Mouse (Mus musculus): Measurements from ENCODE around the gene Pax8. TPM values are rescaled to one million over a fixed set of nuclear protein-coding genes. Genes with fewer than 3 reads are reported as not detected.
A peak's percentile ranks its signal among the peaks of the same experiment; 100 is the strongest.

Gene Pax8
- polyA plus RNA-seq, 1 experiment from 2014 or later: 23.7 TPM

GRCm38 (mm10) chr2:24425630-24426029, 49.8 kb downstream of the Pax8 start:
- Histone ChIP-seq H3K27me3 (ENCODE audit: insufficient read depth, poor library complexity, severe bottlenecking) (no peaks in the 10 kb centered on the region), H3K4me3 (no peak overlapping the region), H3K4me1 (replicated peaks) (peaks cover 9% of the 10 kb centered on the region), H3K27ac (no peak overlapping the region), H3K36me3 (peaks cover 13% of the 10 kb centered on the region; the same call in 1 of the 2 replicates), H3K9me3 (no peaks in the 10 kb centered on the region)
- DNase-seq (ENCODE audit: low spot score): no peak
- WGBS: 85% methylated on average over 2 of the region's 2 CpGs

GRCm38 (mm10) chr2:24422815-24423214, 52.6 kb downstream of the Pax8 start:
- Histone ChIP-seq H3K27ac (no peak overlapping the region), H3K4me1 (replicated peaks) (peaks cover under 1% of the 10 kb centered on the region), H3K36me3 (peaks cover 8% of the 10 kb centered on the region; the same call in 1 of the 2 replicates), H3K4me3 (no peak overlapping the region), H3K9me3 (no peaks in the 10 kb centered on the region), H3K27me3 (ENCODE audit: insufficient read depth, poor library complexity, severe bottlenecking) (no peaks in the 10 kb centered on the region)
- DNase-seq (ENCODE audit: low spot score): no peak
- 78% methylated on average over 3 of the region's 3 CpGs for WGBS

GRCm38 (mm10) chr2:24421211-24421863, 54.1 kb downstream of the Pax8 start:
- no peak overlapping the region for H3K4me3 ChIP-seq
- peaks cover 8% of the 10 kb centered on the region; the same call in 1 of the 2 replicates for H3K36me3 ChIP-seq
- no peak for DNase-seq (ENCODE audit: low spot score)
- H3K4me1 ChIP-seq (replicated peaks): peaks cover 9% of the 10 kb centered on the region
- no peaks in the 10 kb centered on the region for H3K9me3 ChIP-seq
- H3K27ac ChIP-seq: no peak overlapping the region
- WGBS: 89% methylated on average over 6 of the region's 6 CpGs
- H3K27me3 ChIP-seq (ENCODE audit: insufficient read depth, poor library complexity, severe bottlenecking): peaks cover 5% of the 10 kb centered on the region; the same call in 1 of the 2 replicates

- Histone ChIP-seq H3K4me1 (replicated peaks) (peaks cover 17% of the 10 kb centered on the region), H3K27me3 (ENCODE audit: insufficient read depth, poor library complexity, severe bottlenecking) (peaks cover 8% of the 10 kb centered on the region; the same call in 1 of the 2 replicates), H3K9me3 (no peaks in the 10 kb centered on the region), H3K27ac (no peak overlapping the region), H3K4me3 (no peak overlapping the region), H3K36me3 (peaks cover 8% of the 10 kb centered on the region; the same call in 1 of the 2 replicates)
- DNase-seq (ENCODE audit: low spot score): no peak
- 86% methylated on average over 4 of the region's 4 CpGs for WGBS
Measured at GRCm38 (mm10) chr2:24417564-24417963, 57.8 kb downstream of the Pax8 start.

- Histone ChIP-seq H3K27ac (0 out of 2 replicates have a peak overlapping the region, but pooled peaks have one; percentile 50), H3K36me3 (peaks cover 8% of the 10 kb centered on the region; the same call in 1 of the 2 replicates), H3K9me3 (no peaks in the 10 kb centered on the region), H3K4me3 (no peak overlapping the region), H3K4me1 (replicated peaks) (peaks cover 17% of the 10 kb centered on the region), H3K27me3 (ENCODE audit: insufficient read depth, poor library complexity, severe bottlenecking) (peaks cover 8% of the 10 kb centered on the region; the same call in 1 of the 2 replicates)
- 13% methylated on average over 2 of the region's 2 CpGs for WGBS
- no peak for DNase-seq (ENCODE audit: low spot score)
Measured at GRCm38 (mm10) chr2:24417106-24417505, 58.3 kb downstream of the Pax8 start.

GRCm38 (mm10) chr2:24416668-24417067, 58.7 kb downstream of the Pax8 start:
- DNase-seq (ENCODE audit: low spot score): no peak
- H3K4me1 ChIP-seq (replicated peaks): peaks cover 17% of the 10 kb centered on the region
- WGBS: 7% methylated on average over 9 of the region's 9 CpGs
- peaks cover 8% of the 10 kb centered on the region; the same call in 1 of the 2 replicates for H3K36me3 ChIP-seq
- H3K27ac ChIP-seq: 0 out of 2 replicates have a peak overlapping the region, but pooled peaks have one; percentile 50
- no peak overlapping the region for H3K4me3 ChIP-seq
- H3K27me3 ChIP-seq (ENCODE audit: insufficient read depth, poor library complexity, severe bottlenecking): peaks cover 8% of the 10 kb centered on the region; the same call in 1 of the 2 replicates
- no peaks in the 10 kb centered on the region for H3K9me3 ChIP-seq

DNA sequence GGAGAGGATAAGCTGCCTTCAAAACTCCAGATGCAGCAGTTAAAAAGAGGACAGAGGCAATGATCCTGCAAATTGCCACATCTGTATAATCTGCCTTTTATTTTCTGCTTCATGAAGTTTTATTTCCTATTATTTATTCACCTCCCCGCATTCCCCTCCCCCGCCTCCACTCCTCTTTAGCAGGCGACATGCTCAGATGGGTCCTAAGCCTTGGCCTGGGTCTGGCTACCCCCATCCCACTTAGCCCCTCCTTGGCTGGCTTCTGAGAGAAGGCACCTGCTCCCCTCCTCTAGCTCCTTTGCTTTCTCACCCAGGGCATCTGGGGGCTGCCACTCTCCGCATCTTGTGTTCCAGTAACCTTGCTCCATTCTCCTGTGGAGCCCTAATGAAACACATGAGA, 61.7 kb downstream of the Pax8 start:
- Histone ChIP-seq H3K27ac (no peak overlapping the region), H3K27me3 (ENCODE audit: insufficient read depth, poor library complexity, severe bottlenecking) (peaks cover 15% of the 10 kb centered on the region; the same call in 1 of the 2 replicates), H3K36me3 (no peaks in the 10 kb centered on the region), H3K9me3 (no peaks in the 10 kb centered on the region), H3K4me1 (replicated peaks) (peaks cover 19% of the 10 kb centered on the region), H3K4me3 (no peak overlapping the region)
- no peak for DNase-seq (ENCODE audit: low spot score)
- 77% methylated on average over 4 of the region's 4 CpGs for WGBS

DNA sequence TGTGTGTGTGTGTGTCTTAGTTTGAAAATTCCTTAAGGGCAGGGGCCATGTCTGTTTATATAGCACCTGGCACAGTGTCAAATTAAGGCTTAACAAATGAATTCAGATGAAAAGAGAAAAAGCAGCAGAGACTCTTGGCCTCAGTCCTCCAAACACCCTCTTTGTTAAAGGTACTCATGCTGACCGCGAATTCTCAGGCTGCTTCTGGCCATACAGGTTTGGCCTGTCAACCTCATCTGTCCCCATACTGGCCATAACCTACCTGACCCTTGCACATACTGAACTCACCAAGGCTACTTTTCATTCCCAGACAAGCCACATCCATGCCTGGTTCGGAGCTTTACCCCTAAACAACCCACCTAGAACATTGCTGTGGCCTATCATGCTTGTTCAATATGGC, 62.2 kb downstream of the Pax8 start:
- H3K27me3 ChIP-seq (ENCODE audit: insufficient read depth, poor library complexity, severe bottlenecking): peaks cover 15% of the 10 kb centered on the region; the same call in 1 of the 2 replicates
- no peak overlapping the region for H3K27ac ChIP-seq
- no peak for DNase-seq (ENCODE audit: low spot score)
- H3K9me3 ChIP-seq: no peaks in the 10 kb centered on the region
- H3K36me3 ChIP-seq: no peaks in the 10 kb centered on the region
- peaks cover 23% of the 10 kb centered on the region for H3K4me1 ChIP-seq (replicated peaks)
- H3K4me3 ChIP-seq: no peak overlapping the region
- WGBS: 85% methylated on average over 3 of the region's 3 CpGs

DNA sequence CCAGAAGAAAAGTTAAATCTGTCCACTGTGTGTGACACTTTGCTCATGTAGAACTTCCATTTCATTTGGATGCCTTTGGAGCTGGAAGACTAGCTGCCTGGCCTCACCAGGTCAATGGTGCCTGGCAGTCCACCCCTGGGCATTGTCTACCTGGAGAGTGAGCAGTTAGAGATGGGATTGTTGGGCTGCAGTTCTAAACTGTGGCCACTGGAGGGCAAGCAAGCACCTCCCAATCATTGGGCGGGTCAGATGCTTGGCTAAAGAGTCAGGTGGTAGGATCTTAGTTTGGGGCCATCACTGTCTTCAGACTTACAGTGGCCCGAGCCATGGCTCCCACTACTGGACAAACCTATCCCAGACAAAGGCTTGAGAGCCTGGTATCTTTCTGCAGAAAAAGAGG, 66.2 kb downstream of the Pax8 start:
- Histone ChIP-seq H3K4me3 (no peak overlapping the region), H3K36me3 (no peaks in the 10 kb centered on the region), H3K4me1 (replicated peaks) (peaks cover 31% of the 10 kb centered on the region), H3K9me3 (no peaks in the 10 kb centered on the region), H3K27me3 (ENCODE audit: insufficient read depth, poor library complexity, severe bottlenecking) (peaks cover 36% of the 10 kb centered on the region), H3K27ac (no peak overlapping the region)
- WGBS: 11% methylated on average over 2 of the region's 2 CpGs
- DNase-seq (ENCODE audit: low spot score): peak; percentile 69

GRCm38 (mm10) chr2:24407701-24408485, 67.5 kb downstream of the Pax8 start:
- no peak overlapping the region for H3K4me3 ChIP-seq
- WGBS: 16% methylated on average over 4 of the region's 4 CpGs
- H3K27me3 ChIP-seq (ENCODE audit: insufficient read depth, poor library complexity, severe bottlenecking): peaks cover 38% of the 10 kb centered on the region

DNA sequence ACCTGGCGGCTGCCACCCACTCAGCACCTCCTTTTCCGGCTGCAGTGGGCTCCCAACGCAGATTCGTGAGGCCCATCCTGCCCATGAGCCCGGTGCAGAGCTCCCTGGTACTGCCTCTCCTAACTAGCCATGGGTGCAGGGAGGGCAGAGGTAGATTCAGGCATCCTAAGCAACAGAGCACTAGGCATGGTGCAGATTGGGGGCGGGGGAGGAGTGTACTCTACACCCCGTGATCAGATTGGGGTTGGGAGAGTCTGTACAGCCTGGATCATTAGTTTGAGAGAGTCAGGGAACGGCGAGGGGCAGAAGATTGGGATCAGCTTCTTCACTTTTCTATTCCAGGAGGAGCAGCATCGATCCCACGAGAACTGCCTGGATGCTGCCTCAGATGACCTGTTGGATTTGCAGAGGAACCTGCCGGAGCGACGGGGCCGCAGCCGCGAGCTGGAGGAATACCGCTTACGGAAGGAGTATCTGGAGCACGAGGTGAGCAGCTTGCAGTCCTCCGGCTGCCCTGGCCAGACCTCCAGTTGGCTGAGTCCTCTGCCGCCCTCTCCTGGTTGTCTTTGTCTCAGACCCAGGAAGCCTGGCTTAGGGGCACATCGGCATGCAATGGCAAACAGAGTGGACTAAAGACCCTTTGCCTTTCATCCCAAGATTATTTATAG, 69.9 kb downstream of the Pax8 start:
- peaks cover 25% of the 10 kb centered on the region for H3K4me1 ChIP-seq (replicated peaks)
- DNase-seq (ENCODE audit: low spot score): peak; percentile 84
- 11% methylated on average over 23 of the region's 23 CpGs for WGBS
- H3K36me3 ChIP-seq: no peaks in the 10 kb centered on the region
- peaks cover 38% of the 10 kb centered on the region for H3K27me3 ChIP-seq (ENCODE audit: insufficient read depth, poor library complexity, severe bottlenecking)
- peak overlapping the region; percentile 26 for H3K27ac ChIP-seq
- peak overlapping the region; percentile 44 for H3K4me3 ChIP-seq
- H3K9me3 ChIP-seq: no peaks in the 10 kb centered on the region

More at GRCm38 (mm10) chr2:24407701-24408485, 67.5 kb downstream of the Pax8 start:
- Histone ChIP-seq H3K4me1 (replicated peaks) (peaks cover 25% of the 10 kb centered on the region), H3K27ac (peak overlapping the region; percentile 40), H3K36me3 (no peaks in the 10 kb centered on the region), H3K9me3 (no peaks in the 10 kb centered on the region)
- no peak for DNase-seq (ENCODE audit: low spot score)

DNA sequence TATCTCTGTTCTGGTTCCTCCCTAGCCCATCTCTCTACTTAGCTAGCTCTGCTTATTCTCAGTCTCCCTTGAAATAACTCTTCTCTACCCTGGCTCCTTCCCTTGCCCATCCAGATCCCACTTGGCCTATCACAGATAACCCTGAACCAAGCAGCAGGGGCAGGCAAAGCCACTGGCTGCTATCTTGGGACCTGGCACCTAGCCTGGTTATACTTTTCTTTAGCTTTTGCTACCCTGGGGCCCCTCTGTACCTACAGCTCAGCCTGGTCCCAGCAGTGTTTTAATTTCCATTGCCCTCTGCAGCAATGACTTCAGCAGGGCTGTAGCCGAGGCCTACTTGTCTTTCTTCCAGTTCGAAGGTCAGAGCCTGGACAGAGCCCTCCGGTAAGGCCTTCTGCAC, 74.7 kb downstream of the Pax8 start:
- peaks cover 16% of the 10 kb centered on the region for H3K27me3 ChIP-seq (ENCODE audit: insufficient read depth, poor library complexity, severe bottlenecking)
- DNase-seq (ENCODE audit: low spot score): no peak
- no peaks in the 10 kb centered on the region for H3K36me3 ChIP-seq
- H3K4me1 ChIP-seq (replicated peaks): peaks cover 6% of the 10 kb centered on the region
- H3K27ac ChIP-seq: no peak overlapping the region
- 91% methylated on average over 3 of the region's 3 CpGs for WGBS
- no peak overlapping the region for H3K4me3 ChIP-seq
- no peaks in the 10 kb centered on the region for H3K9me3 ChIP-seq
